In the genomic region with DNA sequence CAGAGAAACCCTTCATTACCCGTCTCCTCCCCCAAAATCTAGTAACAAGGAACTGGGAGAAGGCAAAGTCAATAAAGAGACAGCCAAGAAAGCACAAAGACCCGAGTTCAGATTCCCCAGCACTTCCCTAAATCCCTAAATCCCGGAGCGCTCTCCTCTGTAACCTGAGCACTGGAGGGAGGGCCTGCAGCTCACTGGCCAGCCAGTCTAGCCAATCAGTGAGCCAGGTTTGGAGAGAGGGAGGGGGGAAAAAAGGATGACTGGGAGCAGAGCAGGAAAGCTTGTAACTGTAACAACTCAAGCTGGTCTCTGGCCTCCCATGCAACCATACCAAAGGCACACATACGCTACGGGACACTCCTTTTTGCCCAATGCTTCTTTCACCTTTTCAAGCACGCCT, we compare ENCODE assay signal across 11 mouse cellular contexts. TPM values are rescaled to one million over a fixed set of nuclear protein-coding genes. Genes with fewer than 3 reads are reported as not detected.
DNase-seq lines count a peak whose midpoint lies in the region; ATAC-seq and TF ChIP-seq lines count a peak whose summit lies in the region.
"Had no signal": no experiment of that assay in that cellular context is flagged by ENCODE, and none has a peak within 500 bp of the region (broad histone marks: within the 10 kb centered on the region; RNA-seq: fewer than 3 reads in every experiment).

No protein-coding gene starts in this region.

- no peak overlapping the region for H3K4me2 ChIP-seq in kidney, embryonic 14.5 days (replicated peaks; ENCODE audit: low read depth, low read length)
- H3K4me2 ChIP-seq in limb, embryonic 11.5 days (ENCODE audit: low read depth, severe bottlenecking) = no peak overlapping the region
- H3K4me2 ChIP-seq: limb, embryonic 15.5 days; neural tube, embryonic 13.5 days had no signal

- 63% methylated on average over 7 of the region's 7 CpGs for WGBS in kidney, embryonic 14.5 days
- 60% methylated on average over 7 of the region's 7 CpGs for whole genome bisulfite sequencing in limb, embryonic 11.5 days

- DNase-seq in kidney, adult 18-20 months = peak; percentile 6
- peak; percentile 80 for DNase-seq in ES-CJ7 (ENCODE audit: low read depth, low spot score)
- DNase-seq in brain, embryonic 14.5 days (ENCODE audit: low read depth) = peak; percentile 47
- DNase-seq in limb, embryonic 11.5 days (ENCODE audit: low spot score) = peak; percentile 45
- no peak for DNase-seq in layer of hippocampus, postnatal 10 days (ENCODE audit: low spot score in 2 of 2)
- DNase-seq in spleen, postnatal 4 days (ENCODE audit: low spot score in 2 of 2) = no peak
- DNase-seq: heart, postnatal 14 days had no signal

- no peak for TF ChIP-seq CTCF in brain, embryonic 14.5 days (IDR thresholded peaks at IDR 0.05; ENCODE audit: borderline replicate concordance, extremely low read depth, insufficient read depth, insufficient read length)

- no peaks in the 10 kb centered on the region for H3K9me3 ChIP-seq in kidney, embryonic 14.5 days (ENCODE audit: control insufficient read depth, low read length)
- no peaks in the 10 kb centered on the region for H3K9me3 ChIP-seq in limb, embryonic 11.5 days (ENCODE audit: control insufficient read depth, low read length)
- H3K9me3 ChIP-seq: limb, embryonic 15.5 days; neural tube, embryonic 13.5 days had no signal

- no peak overlapping the region for H3K4me3 ChIP-seq in kidney, embryonic 14.5 days (ENCODE audit: low read length)
- H3K4me3 ChIP-seq in limb, embryonic 11.5 days (ENCODE audit: low read depth, low read length) = no peak overlapping the region
- H3K4me3 ChIP-seq: erythroblast, embryonic 14.5 days; limb, embryonic 15.5 days; neural tube, embryonic 13.5 days had no signal

- no peak overlapping the region for H3K9ac ChIP-seq in kidney, embryonic 14.5 days (ENCODE audit: low read depth, low read length)
- no peak overlapping the region for H3K9ac ChIP-seq in limb, embryonic 11.5 days (ENCODE audit: low read length)
- H3K9ac ChIP-seq: limb, embryonic 15.5 days; neural tube, embryonic 13.5 days had no signal

- 0 out of 2 replicates have a peak, but pooled peaks cover 7% of the 10 kb centered on the region for H3K36me3 ChIP-seq in kidney, embryonic 14.5 days (ENCODE audit: control insufficient read depth, insufficient read depth, low read length)
- no peaks in the 10 kb centered on the region; the same call in 1 of the 2 replicates for H3K36me3 ChIP-seq in limb, embryonic 11.5 days (ENCODE audit: control insufficient read depth, insufficient read depth, low read length)
- H3K36me3 ChIP-seq: limb, embryonic 15.5 days had no signal

- H3K27me3 ChIP-seq in kidney, embryonic 14.5 days (ENCODE audit: control insufficient read depth, insufficient read depth, low read length) = no peaks in the 10 kb centered on the region
- no peaks in the 10 kb centered on the region for H3K27me3 ChIP-seq in limb, embryonic 11.5 days (ENCODE audit: control insufficient read depth, insufficient read depth, low read length)
- H3K27me3 ChIP-seq: limb, embryonic 15.5 days; neural tube, embryonic 13.5 days had no signal

- no peak for ATAC-seq in kidney, embryonic 14.5 days (ENCODE audit: low FRiP score, low TSS enrichment)
- peak; percentile 15; the same call in 1 of the 2 replicates for ATAC-seq in limb, embryonic 11.5 days (ENCODE audit: insufficient number of reproducible peaks, low FRiP score, low TSS enrichment, low read depth)

- H3K4me1 ChIP-seq in kidney, embryonic 14.5 days (ENCODE audit: control insufficient read depth, insufficient read depth, low read length) = 0 out of 2 replicates have a peak, but pooled peaks cover 5% of the 10 kb centered on the region
- peaks cover 5% of the 10 kb centered on the region; the same call in 1 of the 2 replicates for H3K4me1 ChIP-seq in limb, embryonic 11.5 days (ENCODE audit: control insufficient read depth, insufficient read depth, low read length)

- H3K27ac ChIP-seq in kidney, embryonic 14.5 days (ENCODE audit: low read depth, low read length) = no peak overlapping the region
- no peak overlapping the region for H3K27ac ChIP-seq in limb, embryonic 11.5 days (replicated peaks; ENCODE audit: low read depth, low read length)
- H3K27ac ChIP-seq: limb, embryonic 15.5 days; neural tube, embryonic 13.5 days had no signal

- TF ChIP-seq POLR2A in brain, embryonic 14.5 days (IDR thresholded peaks at IDR 0.05; ENCODE audit: borderline replicate concordance, extremely low read depth, insufficient read depth, insufficient read length, poor library complexity, severe bottlenecking) = no peak

RNA-seq across cellular contexts. Expression of gene L3mbtl3, which starts 4.4 kb away (rescaled TPM):
- 12.0 and 16.5 TPM in 2 replicates for polyA plus RNA-seq in kidney, embryonic 14.5 days (2014; fragmentation: Nextera tagmentation; extraction: Ambion mirVana)
- polyA plus RNA-seq in brain, embryonic 14.5 days (2012; rRNA removed) = 27.8 and 37.8 TPM in 2 replicates
- 37.0 and 44.1 TPM in 2 replicates for polyA plus RNA-seq in limb, embryonic 11.5 days (2014; fragmentation: Nextera tagmentation; extraction: Ambion mirVana)
- total RNA-seq in layer of hippocampus, postnatal 10 days (2021) = 10 to 100 TPM; 24.1 to 24.8 TPM

Comparison
In these comparisons a context has a peak if more than half of its experiments do, and no peak if none do; other contexts are left out.
1. DNase-seq: peak in kidney, adult 18-20 months (single experiment), ES-CJ7 (single experiment), brain, embryonic 14.5 days (single experiment) and limb, embryonic 11.5 days (single experiment); none in layer of hippocampus, postnatal 10 days (0 of 2) and spleen, postnatal 4 days (0 of 2).